Mouse (Mus musculus) lung, postnatal 0 days (tissue): ENCODE measurements around the gene Ptpre. TPM values are rescaled to one million over a fixed set of nuclear protein-coding genes. Genes with fewer than 3 reads are reported as not detected.
A peak's percentile ranks its signal among the peaks of the same experiment; 100 is the strongest.
"Not testable (repeated sequence)": the region's sequence is repeated elsewhere in the genome, so short reads cannot be mapped to it uniquely, and the experiment has no call there.

ENCODE experiments used
- ATAC-seq: fragments of 200-750 bp; cut with Nextera tagmentation; 2 replicates; pipeline ENCODE4 v1.8.0; 2017; ENCODE audit warnings: moderate library complexity
- DNase-seq: peaks from one replicate; pipeline ENCODE4 v3.0.0-alpha.2; 2016; ENCODE audit warnings: low spot score
- H3K27ac ChIP-seq: fragments of 300-500 bp; sonication (generic); 2 replicates; pipeline ENCODE4 v1.5.1; 2014; ENCODE audit warnings: antibody characterized with exemption, mild to moderate bottlenecking, low read length, mixed read lengths
- H3K27me3 ChIP-seq: fragments of 300-500 bp; sonication (generic); replicated peaks from 2 replicates; pipeline ENCODE4 v1.6.1; 2014; ENCODE audit warnings: low read length, mixed read lengths; ENCODE audit not compliant: insufficient read depth
- H3K36me3 ChIP-seq: fragments of 300-500 bp; sonication (generic); 2 replicates; pipeline ENCODE4 v1.6.1; 2014; ENCODE audit warnings: low read length, mixed read lengths; ENCODE audit not compliant: insufficient read depth
- H3K4me1 ChIP-seq: fragments of 300-500 bp; sonication (generic); 2 replicates; pipeline ENCODE4 v1.6.1; 2014; ENCODE audit warnings: antibody characterized with exemption, low read depth, low read length, mixed read lengths; ENCODE audit not compliant: insufficient read depth
- H3K4me2 ChIP-seq: fragments of 300-500 bp; sonication (generic); replicated peaks from 2 replicates; pipeline ENCODE4 v1.6.1; 2014; ENCODE audit warnings: low read depth, mild to moderate bottlenecking, low read length, moderate library complexity, mixed read lengths
- H3K4me3 ChIP-seq: fragments of 300-500 bp; sonication (generic); 2 replicates; pipeline ENCODE4 v1.5.1; 2014; ENCODE audit warnings: low read depth, low read length
- H3K9ac ChIP-seq: fragments of 300-500 bp; sonication (generic); replicated peaks from 2 replicates; pipeline ENCODE4 v1.6.1; 2014; ENCODE audit warnings: low read depth, mild to moderate bottlenecking
- H3K9me3 ChIP-seq: fragments of 300-500 bp; sonication (generic); 2 replicates; pipeline ENCODE4 v1.6.1; 2016; ENCODE audit warnings: low read length, mixed read lengths
- CTCF ChIP-seq: IDR thresholded peaks from 2 replicates; pipeline ENCODE4 v1.5.1; 2016; ENCODE audit warnings: antibody characterized with exemption, mild to moderate bottlenecking
- EP300 ChIP-seq: IDR thresholded peaks from 2 replicates; pipeline ENCODE4 v1.6.1; 2016; ENCODE audit warnings: antibody characterized with exemption, mild to moderate bottlenecking, control low read depth
- WGBS: fragments of 180-500 bp; shearing (Covaris S2); extraction: QIAGEN DNeasy Blood & Tissue Kit; methylation state at CpG from one replicate; pipeline ENCODE4 v1.1.7; 2014; 5-methylcytosine and 5-hydroxymethylcytosine counted together
- polyA plus RNA-seq: library from polyadenylated mRNA; unstranded; fragments of >200 nt; fragmentation: Nextera tagmentation; extraction: Ambion mirVana; gene quantifications from 2 replicates; pipeline ENCODE4 v1.2.1, GENCODE M21; 2015

Ptpre gene
- polyA plus RNA-seq, 1 experiment from 2014 or later, result 8.6 TPM

DNA sequence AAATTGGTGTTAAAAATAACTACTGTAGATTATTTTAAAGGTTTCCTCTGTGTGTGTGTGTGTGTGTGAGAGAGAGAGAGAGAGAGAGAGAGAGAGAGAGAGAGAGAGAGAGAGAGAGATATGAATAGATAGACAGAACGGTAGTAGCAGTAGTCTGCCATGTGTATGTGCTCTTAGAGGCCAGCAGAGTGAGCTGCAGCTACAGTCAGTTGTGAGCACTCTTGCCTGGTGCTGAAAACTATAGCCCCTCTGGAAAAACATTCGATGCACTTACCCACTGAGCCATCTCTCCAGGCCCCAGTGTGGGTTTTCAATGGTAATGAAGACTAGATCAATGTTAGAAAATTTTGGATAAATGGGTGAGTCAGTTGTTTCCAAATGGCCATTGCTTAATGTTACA lies 37.9 kb upstream of the Ptpre start:
- ATAC-seq, result no peak
- 46% methylated on average over 2 of the region's 2 CpGs for WGBS

DNA sequence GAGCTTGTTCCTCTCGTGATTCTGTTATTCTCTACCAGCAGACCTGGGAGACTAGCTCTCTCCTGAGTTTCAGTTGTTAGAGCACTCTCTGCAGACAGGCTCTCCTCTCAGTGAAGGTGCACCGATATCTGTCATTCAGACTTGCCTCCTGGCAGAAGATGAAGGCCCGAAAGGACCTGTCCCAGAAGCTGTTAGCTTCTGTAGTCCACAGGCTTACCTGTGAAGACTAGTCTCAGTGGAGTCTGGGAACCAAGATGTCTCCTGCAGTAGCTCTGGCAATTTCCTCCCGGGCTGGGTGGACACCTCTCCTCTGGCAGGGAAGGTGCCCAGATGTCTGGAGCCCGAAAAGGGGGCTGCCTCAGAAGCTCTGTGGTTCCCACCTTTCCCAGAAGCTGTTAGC lies 30.8 kb upstream of the Ptpre start:
- H3K36me3 ChIP-seq, H3K9ac ChIP-seq, H3K27me3 ChIP-seq, H3K4me3 ChIP-seq, H3K4me1 ChIP-seq, H3K9me3 ChIP-seq, DNase-seq, ATAC-seq, H3K4me2 ChIP-seq, H3K27ac ChIP-seq: not testable (repeated sequence)
- WGBS, result 86% methylated on average over 5 of the region's 5 CpGs

More for the DNA sequence above, 37.9 kb upstream of the Ptpre start:
- DNase-seq, result no peak
- Histone ChIP-seq H3K27me3 (no peaks in the 10 kb centered on the region), H3K27ac (no peak overlapping the region), H3K9ac (no peak overlapping the region), H3K9me3 (no peaks in the 10 kb centered on the region), H3K4me2 (no peak overlapping the region), H3K36me3 (no peaks in the 10 kb centered on the region), H3K4me1 (no peaks in the 10 kb centered on the region), H3K4me3 (no peak overlapping the region)
- no peak for TF ChIP-seq EP300
- TF ChIP-seq CTCF, result peak; percentile 24

DNA sequence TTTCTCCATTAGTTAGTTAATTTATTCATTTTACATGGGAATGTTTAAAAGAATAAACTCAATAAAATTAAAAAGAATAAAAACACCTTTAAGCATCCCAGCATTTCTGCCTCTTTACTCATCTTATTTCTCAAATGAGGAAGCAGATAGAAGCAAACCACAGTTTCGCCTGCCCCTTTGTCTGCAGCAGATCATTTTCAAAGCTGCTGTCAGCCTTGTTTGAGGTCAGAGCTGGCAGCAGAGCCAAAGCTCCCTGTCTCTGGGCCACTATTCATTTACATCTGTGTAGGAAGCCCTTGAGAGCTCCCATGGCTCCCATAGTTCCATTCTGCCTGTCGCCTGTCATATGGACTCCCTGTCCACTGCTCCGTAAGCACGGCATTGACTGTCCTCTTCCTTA lies 28.7 kb upstream of the Ptpre start:
- Histone ChIP-seq H3K4me3 (no peak overlapping the region), H3K4me1 (no peaks in the 10 kb centered on the region), H3K9ac (no peak overlapping the region), H3K36me3 (no peaks in the 10 kb centered on the region), H3K27me3 (no peaks in the 10 kb centered on the region), H3K4me2 (no peak overlapping the region), H3K27ac (no peak overlapping the region), H3K9me3 (no peaks in the 10 kb centered on the region)
- ATAC-seq, result no peak
- TF ChIP-seq CTCF, result no peak
- TF ChIP-seq EP300, result no peak
- DNase-seq, result no peak
- WGBS, result 79% methylated on average over 4 of the region's 4 CpGs

DNA sequence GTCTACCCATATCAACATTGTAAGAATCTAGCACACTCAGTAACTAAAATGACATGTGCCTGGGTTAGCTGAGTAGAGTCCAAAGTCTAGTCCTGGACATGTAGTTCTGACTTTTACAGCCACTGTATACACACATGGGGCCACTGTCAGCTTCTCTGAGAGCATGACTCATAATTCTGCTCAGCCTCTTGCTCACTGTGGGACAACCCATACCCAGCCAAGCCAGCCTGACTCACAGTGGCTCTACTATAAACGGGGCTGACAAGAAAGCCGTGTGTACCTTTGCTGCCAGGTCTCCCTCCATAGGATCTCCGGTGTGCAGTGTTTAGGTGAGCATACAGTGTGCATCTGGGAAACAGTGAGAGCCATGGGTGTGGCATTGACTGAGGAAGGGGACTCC lies 28.0 kb upstream of the Ptpre start:
- WGBS, result 68% methylated on average over 3 of the region's 3 CpGs
- no peak; the same call in 1 of the 2 replicates for ATAC-seq

DNA sequence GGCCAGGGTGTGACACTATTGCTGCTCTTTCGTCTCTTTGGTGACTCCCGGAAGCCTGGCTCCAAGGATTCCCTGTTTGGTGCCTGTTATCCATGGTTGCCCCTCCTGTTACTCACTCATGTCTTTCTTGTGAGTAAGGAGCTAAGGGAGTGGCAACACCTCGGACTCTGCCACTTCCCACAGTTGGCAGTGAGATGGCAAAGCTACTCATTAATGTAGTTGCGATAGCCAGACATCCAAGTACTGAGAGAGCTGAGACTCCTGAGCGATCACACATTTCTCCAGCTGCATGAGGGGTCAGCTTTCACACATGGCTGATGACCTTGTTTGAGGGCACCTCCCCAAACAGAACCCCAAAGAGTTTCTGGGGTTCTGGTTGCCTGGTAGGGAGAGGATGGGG lies 26.9 kb upstream of the Ptpre start:
- DNase-seq (no peak), ATAC-seq (no peak)
- TF ChIP-seq EP300, result no peak
- TF ChIP-seq CTCF, result no peak
- no peak overlapping the region for H3K9ac ChIP-seq
- H3K4me3 ChIP-seq, result no peak overlapping the region
- H3K27ac ChIP-seq, result no peak overlapping the region
- no peak overlapping the region for H3K4me2 ChIP-seq
- H3K36me3 ChIP-seq, result no peaks in the 10 kb centered on the region
- WGBS, result 82% methylated on average over 5 of the region's 5 CpGs
- H3K27me3 ChIP-seq, result no peaks in the 10 kb centered on the region
- H3K9me3 ChIP-seq, result no peaks in the 10 kb centered on the region
- H3K4me1 ChIP-seq, result no peaks in the 10 kb centered on the region

More for the DNA sequence above, 28.0 kb upstream of the Ptpre start:
- H3K4me2 ChIP-seq, result no peak overlapping the region
- H3K9ac ChIP-seq, result no peak overlapping the region
- no peaks in the 10 kb centered on the region for H3K36me3 ChIP-seq
- H3K4me1 ChIP-seq, result no peaks in the 10 kb centered on the region
- no peak overlapping the region for H3K4me3 ChIP-seq
- DNase-seq, result no peak
- no peaks in the 10 kb centered on the region for H3K27me3 ChIP-seq
- no peak overlapping the region for H3K27ac ChIP-seq
- no peaks in the 10 kb centered on the region for H3K9me3 ChIP-seq
- TF ChIP-seq EP300 (no peak), CTCF (no peak)

DNA sequence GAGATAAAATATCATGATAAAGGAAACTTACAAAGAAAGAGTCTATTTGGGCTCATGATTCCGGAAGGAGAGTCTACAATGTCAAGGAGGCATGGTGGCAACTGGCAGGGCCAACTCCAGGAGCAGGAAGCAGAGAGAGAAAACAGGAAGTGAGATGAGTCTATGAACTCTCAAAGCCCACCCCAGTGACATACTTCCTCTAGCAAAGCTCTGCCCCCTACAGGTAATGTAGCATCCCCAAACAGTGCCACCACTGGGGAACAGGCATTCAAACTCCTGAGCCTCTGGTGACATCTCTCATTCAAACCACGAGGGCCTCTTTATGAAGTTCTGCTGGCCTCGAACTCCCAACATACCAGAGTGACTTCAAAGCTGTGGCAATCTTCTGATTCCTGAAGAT lies 25.6 kb upstream of the Ptpre start:
- H3K9ac ChIP-seq, result no peak overlapping the region
- H3K9me3 ChIP-seq, result no peaks in the 10 kb centered on the region
- no peak for ATAC-seq
- H3K27me3 ChIP-seq, result no peaks in the 10 kb centered on the region
- H3K27ac ChIP-seq, result no peak overlapping the region
- no peak for DNase-seq
- TF ChIP-seq CTCF, result no peak
- no peak for TF ChIP-seq EP300
- 75% methylated on average over 3 of the region's 3 CpGs for WGBS
- H3K4me1 ChIP-seq, result no peaks in the 10 kb centered on the region
- no peaks in the 10 kb centered on the region for H3K36me3 ChIP-seq
- no peak overlapping the region for H3K4me2 ChIP-seq
- H3K4me3 ChIP-seq, result no peak overlapping the region

DNA sequence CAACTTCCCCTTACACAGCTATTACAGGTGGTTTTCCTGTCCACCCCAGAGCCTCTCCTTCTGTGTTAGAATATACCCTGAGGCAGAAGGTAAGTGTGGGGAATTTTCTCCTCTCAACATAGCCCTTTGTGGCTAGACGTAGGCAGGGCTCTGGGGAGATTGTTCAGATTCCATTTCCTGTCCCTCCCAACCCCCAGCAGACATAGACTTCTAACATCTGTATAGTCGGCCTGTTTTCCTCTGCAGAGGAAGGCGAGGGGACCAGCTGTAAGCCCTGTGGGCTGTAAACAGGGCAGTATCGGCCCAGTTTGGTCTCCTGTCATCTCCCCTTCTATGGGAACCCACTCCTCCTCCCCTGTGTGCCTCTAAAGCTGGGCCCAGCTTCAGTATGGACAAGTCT lies 20.1 kb upstream of the Ptpre start:
- H3K36me3 ChIP-seq, result no peaks in the 10 kb centered on the region
- no peak overlapping the region for H3K27ac ChIP-seq
- no peaks in the 10 kb centered on the region for H3K9me3 ChIP-seq
- DNase-seq, result no peak
- H3K4me2 ChIP-seq, result no peak overlapping the region
- H3K4me1 ChIP-seq, result no peaks in the 10 kb centered on the region
- no peaks in the 10 kb centered on the region for H3K27me3 ChIP-seq
- no peak for TF ChIP-seq CTCF
- TF ChIP-seq EP300, result no peak
- no peak overlapping the region for H3K9ac ChIP-seq
- 41% methylated on average over 4 of the region's 4 CpGs for WGBS
- H3K4me3 ChIP-seq, result no peak overlapping the region
- no peak for ATAC-seq
